Comparison of ENCODE assay signal across 17 mouse cellular contexts in the genomic region with DNA sequence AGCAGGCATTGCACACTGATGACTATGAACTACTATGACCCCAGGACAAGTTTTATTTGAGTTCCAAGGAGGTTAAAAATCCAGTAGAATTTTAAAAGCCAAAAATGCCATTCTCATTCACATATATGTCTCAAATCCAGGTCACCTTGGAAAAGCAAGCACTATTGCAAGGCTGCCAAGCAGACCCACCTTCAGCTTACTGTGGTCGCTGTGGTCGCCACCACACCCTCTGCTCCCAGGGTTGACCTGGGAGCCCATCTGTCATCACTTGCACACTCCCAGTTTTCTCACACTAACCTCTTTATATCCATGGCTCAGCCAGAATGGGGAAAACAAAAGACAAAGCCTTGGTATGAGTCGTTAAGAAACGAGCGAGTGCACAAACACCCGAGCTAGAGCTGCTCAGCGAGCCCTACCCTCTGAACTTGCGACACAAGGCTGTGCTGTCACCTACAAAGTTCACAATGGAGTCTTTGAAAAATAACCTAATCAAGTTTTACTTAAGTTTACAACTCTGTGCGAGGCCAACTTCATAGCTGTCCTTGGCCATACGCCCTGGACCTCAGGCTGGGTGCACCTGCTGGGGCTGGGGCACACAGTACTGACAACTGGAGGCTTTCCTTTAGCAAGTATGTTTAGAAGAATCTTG.
A peak's percentile ranks its signal among the peaks of the same experiment; 100 is the strongest.
DNase-seq lines count a peak whose midpoint lies in the region; ATAC-seq and TF ChIP-seq lines count a peak whose summit lies in the region.
"Had no signal": no experiment of that assay in that cellular context is flagged by ENCODE, and none has a peak within 500 bp of the region (broad histone marks: within the 10 kb centered on the region; RNA-seq: fewer than 3 reads in every experiment).

No protein-coding gene starts in this region.

- H3K4me2 ChIP-seq in intestine, embryonic 15.5 days (replicated peaks), result peak overlapping the region; percentile 41
- no peak overlapping the region for H3K4me2 ChIP-seq in stomach, embryonic 14.5 days (replicated peaks; ENCODE audit: low read depth, low read length)
- no peak overlapping the region for H3K4me2 ChIP-seq in forebrain, embryonic 15.5 days (replicated peaks)

- no peak for TF ChIP-seq CTCF in lung, adult 2 months (IDR thresholded peaks at IDR 0.05; ENCODE audit: insufficient read depth, low read length)

- H3K27me3 ChIP-seq in intestine, embryonic 15.5 days (replicated peaks), result no peaks in the 10 kb centered on the region
- no peaks in the 10 kb centered on the region for H3K27me3 ChIP-seq in stomach, embryonic 14.5 days (ENCODE audit: control insufficient read depth, insufficient read depth, low read length)
- H3K27me3 ChIP-seq in forebrain, embryonic 15.5 days, result no peaks in the 10 kb centered on the region

- TF ChIP-seq POLR2A in lung, adult 2 months (IDR thresholded peaks at IDR 0.05; ENCODE audit: borderline replicate concordance, extremely low read depth, low read depth, low read length), result no peak

- no peak overlapping the region for H3K9ac ChIP-seq in intestine, embryonic 15.5 days
- no peak overlapping the region for H3K9ac ChIP-seq in stomach, embryonic 14.5 days (replicated peaks; ENCODE audit: low read depth, low read length)
- no peak overlapping the region for H3K9ac ChIP-seq in forebrain, embryonic 15.5 days (replicated peaks)
- H3K9ac ChIP-seq: liver, postnatal 0 days had no signal

- H3K27ac ChIP-seq in intestine, embryonic 15.5 days, result peak overlapping the region; percentile 73
- H3K27ac ChIP-seq in stomach, embryonic 14.5 days (ENCODE audit: low read length), result no peak overlapping the region; the same call in 1 of the 2 replicates
- no peak overlapping the region for H3K27ac ChIP-seq in forebrain, embryonic 15.5 days (replicated peaks)
- H3K27ac ChIP-seq: hindbrain, postnatal 0 days had no signal

- peak; percentile 67 for ATAC-seq in intestine, embryonic 15.5 days
- peak; percentile 15; the same call in 1 of the 2 replicates for ATAC-seq in stomach, embryonic 14.5 days (ENCODE audit: insufficient number of reproducible peaks, insufficient read depth, low FRiP score, low read depth)
- ATAC-seq in forebrain, embryonic 15.5 days (replicated peaks), result no peak
- ATAC-seq: hindbrain, postnatal 0 days; liver, postnatal 0 days had no signal

- H3K9me3 ChIP-seq in intestine, embryonic 15.5 days, result no peaks in the 10 kb centered on the region
- no peaks in the 10 kb centered on the region for H3K9me3 ChIP-seq in stomach, embryonic 14.5 days (ENCODE audit: control insufficient read depth, low read depth, low read length)
- H3K9me3 ChIP-seq in forebrain, embryonic 15.5 days, result no peaks in the 10 kb centered on the region
- H3K9me3 ChIP-seq: G1E had no signal

- DNase-seq in adrenal gland, postnatal 14 days, result peak; percentile 15
- DNase-seq in adrenal gland, postnatal 36 days, result no peak
- DNase-seq in lung, adult 18-20 months, result peak; percentile 20 to 38
- DNase-seq in lung, adult 2 months, result no peak
- DNase-seq in urinary bladder, postnatal 10 days (ENCODE audit: low spot score), result no peak
- DNase-seq: cerebellum, adult 2 months; gastrocnemius, postnatal 10 days; kidney, adult 8-10 months; kidney, postnatal 14 days; left cerebral cortex, postnatal 4 days; liver, postnatal 0 days; midbrain, embryonic 14.5 days had no signal

- 61% methylated on average over 10 of the region's 10 CpGs for WGBS in lung, adult 2 months
- 46% methylated on average over 10 of the region's 10 CpGs for WGBS in intestine, embryonic 15.5 days
- WGBS in stomach, embryonic 14.5 days, result 65% methylated on average over 10 of the region's 10 CpGs
- 35% methylated on average over 10 of the region's 10 CpGs for WGBS in forebrain, embryonic 15.5 days

- H3K4me3 ChIP-seq in lung, adult 2 months (replicated peaks; ENCODE audit: extremely low read depth, low read depth, low read length), result no peak overlapping the region
- H3K4me3 ChIP-seq in intestine, embryonic 15.5 days (replicated peaks), result no peak overlapping the region
- no peak overlapping the region for H3K4me3 ChIP-seq in stomach, embryonic 14.5 days (ENCODE audit: low read depth, low read length)
- H3K4me3 ChIP-seq in forebrain, embryonic 15.5 days, result no peak overlapping the region

- H3K36me3 ChIP-seq in intestine, embryonic 15.5 days, result no peaks in the 10 kb centered on the region
- H3K36me3 ChIP-seq in stomach, embryonic 14.5 days (ENCODE audit: control insufficient read depth, insufficient read depth, low read length), result no peaks in the 10 kb centered on the region
- H3K36me3 ChIP-seq in forebrain, embryonic 15.5 days, result no peaks in the 10 kb centered on the region
- H3K36me3 ChIP-seq: G1E had no signal

- H3K4me1 ChIP-seq in lung, adult 2 months (ENCODE audit: control insufficient read depth, insufficient read depth, low read length), result no peaks in the 10 kb centered on the region
- H3K4me1 ChIP-seq in intestine, embryonic 15.5 days (replicated peaks), result peaks cover 23% of the 10 kb centered on the region
- H3K4me1 ChIP-seq in stomach, embryonic 14.5 days (ENCODE audit: control insufficient read depth, insufficient read depth, low read length), result peaks cover 17% of the 10 kb centered on the region; the same call in 1 of the 2 replicates
- peaks cover 5% of the 10 kb centered on the region; the same call in 1 of the 2 replicates for H3K4me1 ChIP-seq in forebrain, embryonic 15.5 days

Comparison
In these comparisons a context has a peak if more than half of its experiments do, and no peak if none do; other contexts are left out.
1. DNase-seq: peak in adrenal gland, postnatal 14 days (single experiment) and lung, adult 18-20 months (2 of 2); none in adrenal gland, postnatal 36 days (0 of 2), lung, adult 2 months (single experiment) and urinary bladder, postnatal 10 days (single experiment).